Mouse (Mus musculus) liver, embryonic 16.5 days (tissue): ENCODE data around the gene Prss8. TPM values are rescaled to one million over a fixed set of nuclear protein-coding genes. Genes with fewer than 3 reads are reported as not detected.

Source experiments
- polyA plus RNA-seq: library from polyadenylated mRNA; unstranded; fragments of >200 nt; fragmentation: Nextera tagmentation; extraction: Ambion mirVana; gene quantifications from 2 replicates; pipeline ENCODE4 v1.2.1, GENCODE M21; 2015

Gene Prss8
- polyA plus RNA-seq, 1 experiment from 2014 or later: 18.5 TPM

Other genes starting within 250 kb of the Prss8 start
- gene Bcl7c, start 221.2 kb downstream of the Prss8 start, polyA plus RNA-seq: 16.8 and 17.0 TPM in 2 replicates
- 2.0 and 2.5 TPM in 2 replicates for gene Ctf1, start 217.4 kb downstream of the Prss8 start, polyA plus RNA-seq
- gene Ctf2, start 197.9 kb downstream of the Prss8 start, polyA plus RNA-seq: 0.05 TPM in 2 replicates
- 1.9 and 2.0 TPM in 2 replicates for gene Fbxl19, start 185.6 kb downstream of the Prss8 start, polyA plus RNA-seq
- 11.2 and 12.9 TPM in 2 replicates for gene Orai3, start 160.3 kb downstream of the Prss8 start, polyA plus RNA-seq
- gene Setd1a, start 153.4 kb downstream of the Prss8 start, polyA plus RNA-seq: 7.5 and 7.9 TPM in 2 replicates
- not detected in 2 replicates for gene Gm49388, start 144.5 kb downstream of the Prss8 start, polyA plus RNA-seq
- 72.9 and 80.3 TPM in 2 replicates for gene Hsd3b7, start 129.5 kb downstream of the Prss8 start, polyA plus RNA-seq
- 11.8 TPM in 2 replicates for gene Stx4a, start 105.8 kb downstream of the Prss8 start, polyA plus RNA-seq
- gene Stx1b, start 105.6 kb downstream of the Prss8 start, polyA plus RNA-seq: 0.25 and 0.40 TPM in 2 replicates
- gene Zfp646, start 53.9 kb downstream of the Prss8 start, polyA plus RNA-seq: 4.8 and 4.9 TPM in 2 replicates
- gene Zfp668, start 53.3 kb downstream of the Prss8 start, polyA plus RNA-seq: 4.5 and 5.0 TPM in 2 replicates
- gene Prss53, start 39.1 kb downstream of the Prss8 start, polyA plus RNA-seq: 0.28 and 0.41 TPM in 2 replicates
- gene Gm21974, start 34.6 kb downstream of the Prss8 start, polyA plus RNA-seq: not detected in 2 replicates
- 140 and 149 TPM in 2 replicates for gene Vkorc1, start 34.5 kb downstream of the Prss8 start, polyA plus RNA-seq
- 45.9 and 51.1 TPM in 2 replicates for gene Bckdk, start 26.0 kb downstream of the Prss8 start, polyA plus RNA-seq
- 12.9 and 13.3 TPM in 2 replicates for gene Kat8, start 17.6 kb downstream of the Prss8 start, polyA plus RNA-seq
- 2.9 and 3.0 TPM in 2 replicates for gene Prss36, start 16.6 kb upstream of the Prss8 start, polyA plus RNA-seq
- gene Fus, start 37.4 kb upstream of the Prss8 start, polyA plus RNA-seq: 86.5 and 92.3 TPM in 2 replicates
- gene Pycard, start 63.8 kb upstream of the Prss8 start, polyA plus RNA-seq: 20.7 and 23.0 TPM in 2 replicates
- gene Trim72, start 73.8 kb upstream of the Prss8 start, polyA plus RNA-seq: 0.15 and 0.32 TPM in 2 replicates
- gene Itgam, start 132.5 kb upstream of the Prss8 start, polyA plus RNA-seq: 7.1 and 7.4 TPM in 2 replicates
- gene Gm49368, start 132.6 kb upstream of the Prss8 start, polyA plus RNA-seq: 0.27 TPM in 1 of 2 replicates, not detected in the other
- gene Itgax, start 199.4 kb upstream of the Prss8 start, polyA plus RNA-seq: 0.16 and 0.24 TPM in 2 replicates
- gene Itgad, start 224.3 kb upstream of the Prss8 start, polyA plus RNA-seq: 0.04 and 0.13 TPM in 2 replicates